Mouse (Mus musculus): ENCODE measurements around the gene Lnpk. TPM values are rescaled to one million over a fixed set of nuclear protein-coding genes. Genes with fewer than 3 reads are reported as not detected.

Lnpk gene
- total RNA-seq, 1 experiment from 2014 or later = 44.5 TPM

DNA sequence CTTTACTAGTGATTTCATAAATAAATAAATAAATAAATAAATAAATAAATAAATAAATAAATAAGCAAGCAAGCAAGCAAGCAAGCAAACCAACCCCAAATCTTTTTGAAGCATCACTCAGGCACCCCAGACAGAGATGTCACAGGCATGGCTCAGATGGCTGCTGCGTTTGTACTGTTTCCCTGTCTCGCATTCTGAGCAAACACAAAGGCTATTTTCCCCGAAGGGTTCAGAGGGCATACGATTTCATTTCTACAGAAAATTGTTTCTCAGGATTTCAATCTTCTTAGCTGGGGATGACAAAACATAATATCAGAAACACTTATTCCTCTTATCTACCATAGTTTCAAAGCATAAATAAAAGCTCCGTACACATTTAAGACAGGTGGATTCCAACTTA is 81.4 kb downstream of the Lnpk start:
- no peak for ATAC-seq (replicated peaks; ENCODE audit: low read depth, poor library complexity, severe bottlenecking)

DNA sequence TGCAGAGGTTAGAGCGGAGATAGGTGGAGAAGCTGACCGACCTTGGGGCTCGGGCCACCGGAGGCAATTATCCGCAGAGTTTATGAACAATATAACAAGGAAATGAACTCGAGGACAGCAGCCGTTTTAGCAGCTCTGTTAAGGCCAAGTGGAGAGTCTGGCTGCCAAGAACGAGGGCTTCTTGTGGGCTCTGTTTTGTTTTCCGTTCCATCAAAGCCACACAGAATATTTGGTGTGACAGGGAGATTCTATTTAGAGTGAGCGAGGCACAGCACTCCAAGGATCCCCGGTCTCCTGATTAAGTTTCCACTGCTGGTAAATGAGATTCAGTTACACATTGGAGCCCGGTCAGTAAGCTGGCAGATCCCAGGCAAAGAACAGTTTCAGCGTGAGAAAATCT is 87.8 kb downstream of the Lnpk start:
- no peak for ATAC-seq (replicated peaks; ENCODE audit: low read depth, poor library complexity, severe bottlenecking)

DNA sequence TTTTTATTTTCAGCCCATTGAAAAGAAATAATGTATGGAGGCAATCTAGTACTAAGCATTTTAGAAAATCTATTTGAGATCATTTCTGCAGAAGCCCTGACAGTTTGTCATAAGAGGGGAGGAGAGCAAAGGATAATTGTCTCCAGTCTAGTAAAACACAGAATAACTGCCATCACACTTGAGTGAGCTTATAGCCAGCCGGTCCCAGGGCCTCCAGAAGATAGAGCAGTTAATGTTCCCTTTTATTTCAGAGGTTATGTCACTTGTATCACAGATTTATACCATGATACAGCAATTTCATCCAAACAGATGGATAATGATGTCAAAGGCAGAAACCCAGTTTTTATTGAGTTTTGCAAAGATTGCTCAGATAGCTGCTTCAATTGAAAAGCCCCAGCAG is 89.0 kb downstream of the Lnpk start:
- no peak for ATAC-seq (replicated peaks; ENCODE audit: low read depth, poor library complexity, severe bottlenecking)

DNA sequence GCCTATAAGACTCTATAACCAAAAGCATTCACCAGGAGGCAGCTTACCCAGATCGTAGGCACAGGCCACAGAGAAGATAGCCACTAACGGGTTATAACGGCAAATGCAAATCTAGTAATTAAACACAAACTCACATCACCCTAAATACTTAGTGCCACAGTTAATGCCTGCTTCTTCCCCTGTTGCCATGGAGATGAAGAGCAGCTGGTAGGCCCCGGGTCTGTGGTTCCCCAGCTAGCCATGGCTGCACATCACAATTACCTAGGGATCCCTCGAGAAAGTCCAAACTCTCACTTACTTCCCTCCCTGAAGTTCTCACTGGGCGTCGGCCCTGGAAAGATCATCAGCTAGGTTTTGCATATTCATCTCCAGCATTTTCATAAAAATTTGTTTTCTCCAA is 90.8 kb downstream of the Lnpk start:
- no peak for ATAC-seq (replicated peaks; ENCODE audit: low read depth, poor library complexity, severe bottlenecking)

DNA sequence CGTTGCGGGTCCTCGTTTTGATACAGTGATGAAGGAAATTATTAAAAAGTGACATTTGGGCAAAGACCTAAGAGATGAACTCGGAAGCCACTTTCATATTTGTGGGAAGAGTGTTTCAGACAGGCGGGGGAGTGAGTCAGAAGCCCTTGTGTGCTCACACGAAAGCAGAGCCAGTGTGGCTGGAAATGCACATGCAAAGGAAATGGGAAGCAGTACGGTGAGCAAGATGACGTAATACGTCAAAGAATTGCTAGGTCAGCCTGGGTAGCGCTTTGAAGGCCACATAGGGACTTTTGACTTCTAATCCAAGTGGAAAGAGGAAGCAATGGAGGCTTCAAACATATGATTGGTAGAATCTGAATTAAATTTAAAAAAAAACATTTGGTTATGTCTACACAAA is 96.6 kb downstream of the Lnpk start:
- ATAC-seq (replicated peaks; ENCODE audit: low read depth, poor library complexity, severe bottlenecking) = no peak

DNA sequence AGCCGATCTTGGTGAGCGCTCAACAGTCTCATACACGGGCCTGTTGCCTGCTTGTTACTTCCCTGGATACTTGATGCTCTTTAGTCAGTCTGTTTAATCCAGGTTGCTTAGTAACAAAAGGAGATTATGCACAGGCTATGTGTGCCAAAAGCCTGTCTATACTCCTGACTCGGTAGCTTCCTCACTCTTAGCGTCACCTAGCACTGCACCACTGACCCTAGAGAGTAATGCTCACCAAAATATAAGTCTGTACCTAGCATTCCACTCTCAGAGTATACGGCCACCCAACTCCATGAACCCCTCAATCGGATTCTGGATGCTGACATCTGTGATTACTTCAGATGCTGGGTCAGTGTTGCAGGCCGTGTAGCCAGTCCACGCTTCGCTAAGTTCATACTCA is 97.1 kb downstream of the Lnpk start:
- ATAC-seq (replicated peaks; ENCODE audit: low read depth, poor library complexity, severe bottlenecking) = no peak

Other genes with a start within 250 kb of the Lnpk start
- not detected in 2 replicates for gene Evx2, start 80.1 kb upstream of the Lnpk start, total RNA-seq (2017)
- not detected in 2 replicates for gene Hoxd13, start 88.9 kb upstream of the Lnpk start, total RNA-seq (2017)
- not detected in 2 replicates for gene Hoxd12, start 95.6 kb upstream of the Lnpk start, total RNA-seq (2017)
- not detected in 2 replicates for gene Hoxd11, start 100.1 kb upstream of the Lnpk start, total RNA-seq (2017)
- not detected in 2 replicates for gene Hoxd10, start 112.5 kb upstream of the Lnpk start, total RNA-seq (2017)
- not detected in 2 replicates for gene Hoxd9, start 118.3 kb upstream of the Lnpk start, total RNA-seq (2017)
- not detected in 2 replicates for gene Hoxd8, start 125.2 kb upstream of the Lnpk start, total RNA-seq (2017)
- not detected in 2 replicates for gene Hoxd3, start 132.5 kb upstream of the Lnpk start, total RNA-seq (2017)
- gene Hoxd4, start 132.5 kb upstream of the Lnpk start, total RNA-seq (2017) = not detected in 2 replicates
- not detected in 2 replicates for gene Gm28230, start 147.3 kb upstream of the Lnpk start, total RNA-seq (2017)
- not detected in 2 replicates for gene Hoxd1, start 183.5 kb upstream of the Lnpk start, total RNA-seq (2017)
- 27.6 and 28.7 TPM in 2 replicates for gene Mtx2, start 246.4 kb upstream of the Lnpk start, total RNA-seq (2017)

Data from common myeloid progenitor, adult 5-6 weeks (primary cell).